Mouse (Mus musculus) heart, postnatal 36 days (tissue): ENCODE data around the gene Ccser1. TPM values are rescaled to one million over a fixed set of nuclear protein-coding genes. Genes with fewer than 3 reads are reported as not detected.

Experiments
- DNase-seq, 2 experiments: peaks; one replicate each; pipeline ENCODE4 v3.0.0; 2021 to 2022
- intact Hi-C: fragments of 180-260 bp; cut with DNase I; formaldehyde crosslinking; loops from one replicate; pipeline ENCODE4 v1.15.1; 2025
- total RNA-seq, 2 experiments: library from RNA; stranded (reverse); gene quantifications; 2 replicates each; pipeline ENCODE4 v1.2.3; 2021

Gene Ccser1
- total RNA-seq, 2 experiments from 2014 or later, result 1.0 to 1.4 TPM

DNA sequence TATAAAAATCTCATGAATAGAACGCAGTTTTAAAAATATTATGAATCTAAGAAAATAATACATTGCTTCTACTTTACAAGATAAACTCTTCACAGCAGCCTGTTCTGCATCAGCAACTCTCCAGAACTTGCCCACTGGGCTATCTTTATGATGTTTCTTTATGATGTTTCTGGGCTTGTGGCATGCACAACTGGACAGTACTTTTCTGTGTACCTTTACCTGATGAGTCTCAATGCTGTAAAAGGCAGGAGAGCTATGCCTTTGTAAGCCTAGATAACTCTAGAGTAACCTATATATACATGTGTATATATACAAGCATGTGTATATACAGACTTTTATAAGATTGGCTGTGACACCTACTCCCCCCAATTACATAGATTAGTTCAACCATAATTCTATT lies 1084.4 kb downstream of the Ccser1 start:
- intact Hi-C loops, result no loop called here

DNA sequence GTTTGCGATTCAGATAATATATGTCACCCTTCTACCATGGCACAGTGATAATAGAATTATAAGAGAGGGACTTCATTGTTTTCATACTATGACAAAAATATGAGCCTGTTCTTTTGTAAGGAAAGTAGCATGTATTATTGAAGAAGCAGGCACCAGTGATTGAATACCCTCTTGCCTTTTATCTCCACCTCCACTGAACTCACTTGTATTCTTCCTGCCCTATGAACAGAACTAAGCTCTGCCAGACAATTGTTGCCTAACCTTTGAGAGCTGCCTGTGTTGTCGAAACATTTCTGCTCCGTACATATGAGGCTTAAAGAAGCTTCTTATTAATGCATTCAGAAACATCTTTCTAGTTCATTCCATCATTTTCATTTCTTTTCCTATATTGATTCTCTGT lies 1101.1 kb downstream of the Ccser1 start:
- DNase-seq, result no peak
- intact Hi-C loops, result no loop called here

More for the DNA sequence above, 1084.4 kb downstream of the Ccser1 start:
- DNase-seq, result no peak

DNA sequence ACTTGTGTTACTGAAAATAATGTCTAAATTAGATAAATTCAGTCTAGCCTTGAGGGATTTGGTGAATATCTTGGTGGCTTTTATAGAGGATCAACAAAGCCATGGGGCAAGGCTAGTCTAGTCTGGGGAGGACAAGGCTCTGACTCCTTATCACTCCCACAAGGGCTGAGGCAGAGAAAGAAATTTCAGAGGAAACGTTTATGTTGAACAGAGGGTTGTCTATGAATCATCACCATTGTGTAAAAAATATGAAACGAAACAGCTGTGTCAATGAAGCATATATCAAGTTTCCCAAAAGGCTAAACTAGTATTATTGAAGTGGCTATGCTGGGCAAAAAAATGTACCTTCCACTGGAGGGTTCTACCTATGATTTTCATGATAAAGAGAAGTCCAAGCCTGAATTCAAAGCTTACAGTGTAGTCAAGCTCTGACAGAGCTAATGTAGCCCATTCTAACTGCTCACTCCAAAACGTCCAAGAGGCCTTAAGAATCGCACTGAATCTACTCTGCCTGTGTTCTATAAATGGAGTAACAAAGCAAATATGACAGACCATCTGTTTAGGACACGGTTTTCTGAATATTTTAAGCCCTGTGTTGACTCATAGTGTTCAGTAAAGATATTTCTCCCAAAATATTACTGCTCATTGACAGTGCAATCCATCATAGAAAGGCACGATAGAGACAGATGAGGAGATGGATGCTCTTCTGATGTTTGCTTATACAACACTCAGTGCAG lies 1121.6 kb downstream of the Ccser1 start:
- intact Hi-C loops, result no loop called here
- DNase-seq, result no peak

DNA sequence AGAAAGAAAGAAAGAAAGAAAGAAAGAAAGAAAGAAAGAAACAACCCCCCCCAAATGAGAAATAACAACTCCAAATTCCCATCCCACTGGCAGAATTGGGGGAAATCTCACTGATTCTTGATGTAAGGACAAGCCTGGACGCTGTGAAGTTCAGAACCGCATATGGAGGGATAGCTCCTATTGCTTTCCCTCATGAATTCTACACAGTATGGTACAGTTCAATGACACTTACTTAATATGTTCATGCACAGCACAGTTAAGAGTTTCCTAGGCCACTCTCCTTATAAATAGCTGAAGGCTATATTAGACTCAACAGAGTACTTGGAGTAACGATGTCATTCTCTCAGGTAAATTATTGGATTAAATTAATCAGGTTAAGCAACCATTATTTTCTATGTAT lies 1138.5 kb downstream of the Ccser1 start:
- intact Hi-C loops, result no loop called here
- no peak for DNase-seq

DNA sequence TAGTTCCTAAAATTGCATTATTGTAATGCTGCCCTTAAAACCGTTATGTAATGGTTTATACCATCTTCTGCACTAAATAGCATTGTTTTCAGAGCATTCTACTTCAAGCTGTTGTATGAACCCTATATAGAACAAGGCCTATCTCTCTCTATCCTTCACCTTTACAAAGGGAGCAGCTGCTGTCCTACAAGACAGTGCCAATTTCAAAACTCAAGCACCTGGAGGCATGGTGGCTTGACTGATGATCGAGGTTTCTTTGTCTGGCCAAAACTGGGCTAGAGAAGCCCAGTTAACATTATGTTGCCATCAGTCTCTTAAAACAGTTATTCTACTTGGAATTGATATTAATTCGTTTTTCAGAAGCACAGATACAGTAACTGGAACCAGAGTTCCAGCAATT lies 1160.2 kb downstream of the Ccser1 start:
- no peak for DNase-seq
- intact Hi-C loops, result no loop called here

DNA sequence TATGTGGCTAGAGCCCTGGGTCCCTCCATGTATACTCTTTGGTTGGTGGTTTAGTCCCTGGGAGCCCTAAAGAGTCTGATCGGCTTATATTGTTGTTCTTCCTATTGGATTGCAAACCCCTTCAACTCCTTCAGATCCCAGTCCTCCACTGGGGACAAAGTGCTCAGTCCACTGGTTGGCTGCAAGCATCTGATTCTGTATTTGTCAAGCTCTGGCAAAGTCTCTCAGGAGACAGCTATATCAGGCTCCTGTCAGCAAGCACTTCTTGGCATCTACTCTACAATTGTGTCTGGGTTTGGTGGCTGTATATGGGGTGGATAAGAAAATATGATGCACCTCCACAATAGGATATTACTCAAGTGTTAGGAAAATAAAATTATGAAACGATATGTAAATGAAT lies 1187.7 kb downstream of the Ccser1 start:
- no peak for DNase-seq
- intact Hi-C loops, result no loop called here
